Mouse (Mus musculus) spleen, adult 2 months (tissue): ENCODE results near the gene Chrnb4. TPM values are rescaled to one million over a fixed set of nuclear protein-coding genes. Genes with fewer than 3 reads are reported as not detected.

Experiments used
- DNase-seq, 2 experiments: peaks; one replicate each; pipeline versions ENCODE4 v3.0.0 to v3.0.0-alpha.2; 2012 to 2021; ENCODE audit warnings: low spot score in 2 of 2, low read depth in 1 of 2
- H3K27ac ChIP-seq: fragments of 200-500 bp; 2 replicates; pipeline ENCODE4 v1.5.1; 2012; ENCODE audit warnings: low read length, inconsistent platforms; ENCODE audit not compliant: insufficient read depth
- H3K27me3 ChIP-seq: fragments of 200-500 bp; 2 replicates; pipeline ENCODE4 v1.6.1; 2012; ENCODE audit warnings: mild to moderate bottlenecking, moderate library complexity, low read length, inconsistent platforms; ENCODE audit not compliant: control insufficient read depth, insufficient read depth
- H3K36me3 ChIP-seq: fragments of 200-500 bp; 2 replicates; pipeline ENCODE4 v1.6.1; 2012; ENCODE audit warnings: mild to moderate bottlenecking, low read length, inconsistent platforms; ENCODE audit not compliant: control insufficient read depth, insufficient read depth
- H3K4me1 ChIP-seq: fragments of 200-500 bp; 2 replicates; pipeline ENCODE4 v1.6.1; 2011; ENCODE audit warnings: inconsistent platforms; ENCODE audit not compliant: control insufficient read depth, insufficient read depth, insufficient read length
- H3K4me3 ChIP-seq: fragments of 200-500 bp; 2 replicates; pipeline ENCODE4 v1.5.1; 2011; ENCODE audit warnings: mild to moderate bottlenecking, inconsistent platforms; ENCODE audit not compliant: insufficient read depth, insufficient read length; ENCODE audit errors: extremely low read depth
- CTCF ChIP-seq: fragments of 200-500 bp; IDR thresholded peaks from 2 replicates; pipeline ENCODE4 v1.5.1; 2011; ENCODE audit warnings: mild to moderate bottlenecking, inconsistent platforms; ENCODE audit not compliant: insufficient read depth, insufficient read length, insufficient replicate concordance; ENCODE audit errors: extremely low read depth
- POLR2A ChIP-seq: fragments of 200-500 bp; IDR thresholded peaks from 2 replicates; pipeline ENCODE4 v1.6.1; 2011; ENCODE audit warnings: low read depth, low read length, inconsistent platforms
- WGBS: fragments of 180-500 bp; shearing (Covaris S2); methylation state at CpG from one replicate; pipeline ENCODE4 v1.1.7; 2018; 5-methylcytosine and 5-hydroxymethylcytosine counted together
- polyA plus RNA-seq: library from polyadenylated mRNA; depleted of rRNA; stranded (reverse); fragments of >200 nt; gene quantifications from 2 replicates; pipeline ENCODE4 v1.2.3, GENCODE M21; 2012; rRNA removed

Chrnb4 gene
- polyA plus RNA-seq, 1 experiment, result 0.40 TPM

- TF ChIP-seq POLR2A (no peak), CTCF (no peak)
- DNase-seq, result no peak
- H3K36me3 ChIP-seq, result no peaks in the 10 kb centered on the region
- no peaks in the 10 kb centered on the region for H3K4me1 ChIP-seq
- no peak overlapping the region for H3K27ac ChIP-seq
- WGBS, result 56% methylated on average over 3 of the region's 3 CpGs
- 0 out of 2 replicates have a peak, but pooled peaks cover 2% of the 10 kb centered on the region for H3K27me3 ChIP-seq
- H3K4me3 ChIP-seq, result no peak overlapping the region
These were observed 54.2 kb downstream of the Chrnb4 start for GRCm38 (mm10) chr9:54994381-54994780.

DNA sequence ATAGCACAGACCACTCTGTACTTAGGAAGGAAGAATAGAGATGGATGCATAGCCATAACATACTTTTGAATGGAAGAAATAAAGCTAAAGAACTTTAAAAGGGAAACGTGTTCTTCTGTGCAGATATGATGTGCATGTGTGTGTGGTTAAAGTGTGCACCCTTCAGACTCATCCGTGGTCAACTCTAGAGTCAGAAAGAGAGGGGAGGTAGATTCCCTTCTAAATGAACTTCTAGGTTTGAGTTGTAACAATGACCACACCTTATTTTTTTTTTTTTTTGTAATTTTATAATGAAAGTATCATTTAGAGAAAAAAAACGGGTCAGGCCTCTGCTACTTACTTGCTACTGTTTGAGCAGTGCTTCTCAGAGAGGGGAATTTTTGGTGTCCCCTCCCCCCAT, 58.2 kb downstream of the Chrnb4 start:
- WGBS, result 75% methylated on average over 3 of the region's 3 CpGs
- H3K4me1 ChIP-seq, result no peaks in the 10 kb centered on the region
- DNase-seq, result no peak
- no peak overlapping the region for H3K4me3 ChIP-seq
- no peak overlapping the region for H3K27ac ChIP-seq
- H3K27me3 ChIP-seq, result 0 out of 2 replicates have a peak, but pooled peaks cover 2% of the 10 kb centered on the region
- no peaks in the 10 kb centered on the region for H3K36me3 ChIP-seq
- TF ChIP-seq POLR2A (no peak), CTCF (no peak)

- H3K27ac ChIP-seq, result no peak overlapping the region
- no peaks in the 10 kb centered on the region for H3K36me3 ChIP-seq
- no peak overlapping the region for H3K4me3 ChIP-seq
- no peak for TF ChIP-seq POLR2A
- no peak for TF ChIP-seq CTCF
- H3K27me3 ChIP-seq, result peaks cover 14% of the 10 kb centered on the region
- DNase-seq, result no peak
- WGBS, result 26% methylated on average over 7 of the region's 7 CpGs
- H3K4me1 ChIP-seq, result peaks cover 3% of the 10 kb centered on the region; the same call in 1 of the 2 replicates
These were observed 66.2 kb downstream of the Chrnb4 start for GRCm38 (mm10) chr9:54982401-54982800.

DNA sequence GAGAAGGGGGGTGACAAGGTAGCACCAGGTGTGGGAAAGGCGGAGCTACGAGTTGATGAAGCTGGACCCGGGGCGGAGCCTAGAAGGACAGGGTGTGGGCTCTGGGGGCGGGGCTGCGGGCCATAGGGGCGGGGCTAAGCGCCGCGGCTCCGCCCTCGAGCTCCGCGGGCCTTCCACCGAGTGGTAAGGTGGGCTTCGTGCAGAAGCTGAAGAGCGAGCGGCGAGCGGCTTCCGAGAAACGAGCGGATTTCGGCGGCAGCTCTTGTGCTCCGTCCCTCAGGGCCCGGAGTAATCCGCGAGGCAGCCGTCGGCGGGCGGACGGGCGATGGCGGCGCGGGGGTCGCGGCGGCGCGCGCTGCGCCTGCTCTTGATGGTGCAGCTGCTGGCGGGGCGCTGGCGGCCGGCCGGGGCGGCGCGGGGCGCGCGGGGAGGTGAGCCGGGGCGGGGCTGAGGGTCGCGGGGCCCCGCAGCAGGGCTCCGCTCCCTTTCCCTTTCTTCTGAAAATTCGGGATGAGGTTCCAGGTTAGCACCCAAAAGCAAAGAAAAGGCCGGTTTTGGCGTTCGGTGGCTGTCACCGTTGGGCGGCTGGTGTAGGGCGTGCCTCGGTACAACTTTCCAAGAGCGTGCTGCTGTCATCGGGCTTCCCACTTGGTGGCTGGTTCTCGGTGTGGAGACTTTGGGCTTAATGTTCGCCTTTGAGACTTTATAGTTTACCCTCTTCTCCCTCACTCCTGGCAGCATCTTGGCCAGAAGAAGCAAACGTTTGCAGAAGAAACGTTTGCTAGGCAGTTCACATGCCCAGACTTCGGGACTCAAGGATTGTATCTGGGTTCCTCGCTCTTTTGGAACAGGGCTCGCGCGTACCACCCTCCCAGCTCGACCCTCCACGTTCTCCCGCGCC, 67.0 kb downstream of the Chrnb4 start:
- Histone ChIP-seq H3K36me3 (no peaks in the 10 kb centered on the region), H3K4me1 (peaks cover 3% of the 10 kb centered on the region; the same call in 1 of the 2 replicates), H3K4me3 (peak overlapping the region; percentile 54; the same call in 1 of the 2 replicates), H3K27me3 (peaks cover 14% of the 10 kb centered on the region), H3K27ac (no peak overlapping the region)
- 2% methylated on average over 84 of the region's 85 CpGs for WGBS
- TF ChIP-seq CTCF (no peak), POLR2A (no peak)
- DNase-seq, result no peak

GRCm38 (mm10) chr9:54980674-54981073, 67.9 kb downstream of the Chrnb4 start, which contains the start of gene Chrna5:
Gene Chrna5 (plus strand): TSS chr9:54980880.
- WGBS, result 80% methylated on average over 8 of the region's 8 CpGs
- no peak for DNase-seq
- TF ChIP-seq POLR2A (no peak), CTCF (no peak)
- H3K4me1 ChIP-seq, result peaks cover 3% of the 10 kb centered on the region; the same call in 1 of the 2 replicates
- H3K27ac ChIP-seq, result no peak within 1 kb of the TSS
- peaks cover 14% of the 10 kb centered on the region for H3K27me3 ChIP-seq
- H3K36me3 ChIP-seq, result no peaks in the 10 kb centered on the region
- peak within 1 kb of the TSS; percentile 54; the same call in 1 of the 2 replicates for H3K4me3 ChIP-seq

Other genes starting within 250 kb of the Chrnb4 start
- gene Ireb2, start 185.0 kb downstream of the Chrnb4 start, polyA plus RNA-seq, result 3.0 and 3.3 TPM in 2 replicates
- 0.25 and 0.34 TPM in 2 replicates for gene Hykk, start 131.5 kb downstream of the Chrnb4 start, polyA plus RNA-seq
- 21.8 and 24.6 TPM in 2 replicates for gene Psma4, start 98.0 kb downstream of the Chrnb4 start, polyA plus RNA-seq
- 0.16 TPM in 1 of 2 replicates, not detected in the other for gene AY074887, start 97.8 kb downstream of the Chrnb4 start, polyA plus RNA-seq
- not detected in 2 replicates for gene Chrna5, start 67.9 kb downstream of the Chrnb4 start, polyA plus RNA-seq
- not detected in 2 replicates for gene Chrna3, start 22.2 kb downstream of the Chrnb4 start, polyA plus RNA-seq
- 8.3 and 10.8 TPM in 2 replicates for gene Ube2q2, start 100.1 kb upstream of the Chrnb4 start, polyA plus RNA-seq
- 8.9 and 9.5 TPM in 2 replicates for gene Fbxo22, start 160.1 kb upstream of the Chrnb4 start, polyA plus RNA-seq